Mouse (Mus musculus) spleen, adult 2 months (tissue): ENCODE results near the gene Tff3.

ENCODE experiments used
- CTCF ChIP-seq: fragments of 200-500 bp; IDR thresholded peaks from 2 replicates; pipeline ENCODE4 v1.5.1; 2011; ENCODE audit warnings: mild to moderate bottlenecking, inconsistent platforms; ENCODE audit not compliant: insufficient read depth, insufficient read length, insufficient replicate concordance; ENCODE audit errors: extremely low read depth
- POLR2A ChIP-seq: fragments of 200-500 bp; IDR thresholded peaks from 2 replicates; pipeline ENCODE4 v1.6.1; 2011; ENCODE audit warnings: low read depth, low read length, inconsistent platforms

- TF ChIP-seq CTCF (peak; percentile 90; the same call in 1 of the 2 replicates), POLR2A (no peak)
Measured at GRCm38 (mm10) chr17:31119429-31119828, 10.0 kb downstream of the Tff3 start.
